Mouse (Mus musculus): Measurements from ENCODE around the gene Ubxn1. TPM values are rescaled to one million over a fixed set of nuclear protein-coding genes. Genes with fewer than 3 reads are reported as not detected.

Gene Ubxn1
- polyA plus RNA-seq, 2 experiments: 127 to 154 TPM

DNA sequence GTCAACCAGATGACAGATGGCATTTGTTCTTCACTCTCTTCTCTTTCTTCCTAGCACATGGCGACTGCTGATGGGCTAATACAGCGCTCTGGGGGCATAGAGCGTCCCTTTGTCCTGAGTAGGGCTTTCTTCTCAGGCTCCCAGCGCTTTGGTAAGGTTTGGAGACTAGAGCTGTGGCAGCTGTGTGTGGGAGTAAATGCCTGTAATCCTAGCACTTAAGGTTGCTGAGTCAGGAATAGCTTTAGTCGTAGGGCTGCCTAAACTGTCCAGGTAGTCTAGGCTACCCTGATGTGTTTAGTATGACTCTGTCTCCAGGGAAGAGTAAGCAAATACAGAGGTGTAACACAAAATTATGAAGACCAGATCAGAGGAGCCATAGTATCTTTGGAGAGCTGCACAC is 40.5 kb downstream of the Ubxn1 start:
- H3K4me2 ChIP-seq (replicated peaks; ENCODE audit: low read depth, low read length, severe bottlenecking): no peak overlapping the region
- H3K4me3 ChIP-seq (replicated peaks; ENCODE audit: low read length): no peak overlapping the region
- no peaks in the 10 kb centered on the region for H3K9me3 ChIP-seq (ENCODE audit: control insufficient read depth, low read length)
- H3K27ac ChIP-seq (replicated peaks; ENCODE audit: low read depth, low read length): no peak overlapping the region
- H3K9ac ChIP-seq (ENCODE audit: low read depth, low read length, severe bottlenecking): no peak overlapping the region
- no peaks in the 10 kb centered on the region for H3K4me1 ChIP-seq (ENCODE audit: control insufficient read depth, insufficient read depth, low read length)
- ATAC-seq (ENCODE audit: low FRiP score, low read depth): no peak
- H3K27me3 ChIP-seq (ENCODE audit: control insufficient read depth, insufficient read depth, low read length): no peaks in the 10 kb centered on the region
- DNase-seq (ENCODE audit: low spot score): no peak
- H3K36me3 ChIP-seq (ENCODE audit: control insufficient read depth, insufficient read depth, low read length): peaks cover 98% of the 10 kb centered on the region
- 95% methylated on average over 5 of the region's 5 CpGs for WGBS
- no peak for TF ChIP-seq POLR2A (IDR thresholded peaks at IDR 0.05; ENCODE audit: borderline replicate concordance, extremely low read depth, insufficient read depth, insufficient read length)

DNA sequence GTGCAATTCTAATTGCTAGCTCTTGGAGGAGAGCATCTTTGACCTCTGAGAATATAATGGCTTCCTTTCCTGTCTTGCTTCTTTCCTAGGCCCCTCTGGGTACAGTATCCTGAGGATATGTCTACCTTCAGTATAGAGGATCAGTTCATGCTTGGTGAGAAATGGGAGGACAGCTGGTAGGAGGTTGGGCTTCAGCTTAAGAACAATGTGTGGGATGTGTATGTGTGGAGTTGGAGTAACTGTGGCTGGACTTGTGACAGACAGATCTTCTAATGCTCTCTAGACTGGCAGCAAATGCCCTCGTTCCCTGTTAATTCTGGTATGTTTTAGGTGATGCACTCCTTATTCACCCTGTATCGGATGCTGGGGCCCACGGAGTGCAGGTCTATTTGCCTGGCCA is 42.9 kb downstream of the Ubxn1 start:
- H3K9ac ChIP-seq (ENCODE audit: low read depth, low read length, severe bottlenecking): no peak overlapping the region
- peaks cover 83% of the 10 kb centered on the region for H3K36me3 ChIP-seq (ENCODE audit: control insufficient read depth, insufficient read depth, low read length)
- no peak overlapping the region for H3K4me2 ChIP-seq (replicated peaks; ENCODE audit: low read depth, low read length, severe bottlenecking)
- H3K4me1 ChIP-seq (ENCODE audit: control insufficient read depth, insufficient read depth, low read length): no peaks in the 10 kb centered on the region
- H3K27me3 ChIP-seq (ENCODE audit: control insufficient read depth, insufficient read depth, low read length): no peaks in the 10 kb centered on the region
- DNase-seq (ENCODE audit: low spot score): no peak
- ATAC-seq (ENCODE audit: low FRiP score, low read depth): no peak
- no peak overlapping the region for H3K27ac ChIP-seq (replicated peaks; ENCODE audit: low read depth, low read length)
- H3K4me3 ChIP-seq (replicated peaks; ENCODE audit: low read length): no peak overlapping the region
- H3K9me3 ChIP-seq (ENCODE audit: control insufficient read depth, low read length): no peaks in the 10 kb centered on the region
- no peak for TF ChIP-seq POLR2A (IDR thresholded peaks at IDR 0.05; ENCODE audit: borderline replicate concordance, extremely low read depth, insufficient read depth, insufficient read length)
- 93% methylated on average over 3 of the region's 3 CpGs for WGBS

DNA sequence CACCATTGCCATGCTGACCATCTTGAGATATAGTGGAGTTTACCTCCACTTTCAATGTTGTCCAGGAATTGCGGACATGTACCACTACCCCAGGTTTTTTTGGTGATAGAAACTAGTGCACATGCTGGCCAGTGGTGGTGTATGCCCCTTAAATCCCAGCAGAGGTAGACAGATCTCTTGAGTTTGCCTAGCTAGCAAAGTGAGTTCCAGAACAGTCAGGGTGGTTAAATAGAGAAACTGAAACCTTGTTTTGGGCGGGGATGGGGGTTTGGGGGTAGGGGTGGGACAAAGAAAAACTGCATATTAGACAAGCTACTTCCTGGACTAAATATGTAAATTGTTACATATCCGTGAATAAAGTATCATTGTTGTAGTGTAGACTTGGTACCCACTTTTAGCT is 47.7 kb downstream of the Ubxn1 start:
- H3K9ac ChIP-seq (ENCODE audit: low read depth, low read length, severe bottlenecking): no peak overlapping the region
- no peak overlapping the region for H3K4me2 ChIP-seq (replicated peaks; ENCODE audit: low read depth, low read length, severe bottlenecking)
- no peaks in the 10 kb centered on the region for H3K27me3 ChIP-seq (ENCODE audit: control insufficient read depth, insufficient read depth, low read length)
- peaks cover 39% of the 10 kb centered on the region for H3K36me3 ChIP-seq (ENCODE audit: control insufficient read depth, insufficient read depth, low read length)
- peaks cover 13% of the 10 kb centered on the region for H3K4me1 ChIP-seq (ENCODE audit: control insufficient read depth, insufficient read depth, low read length)
- TF ChIP-seq POLR2A (IDR thresholded peaks at IDR 0.05; ENCODE audit: borderline replicate concordance, extremely low read depth, insufficient read depth, insufficient read length): no peak
- H3K4me3 ChIP-seq (replicated peaks; ENCODE audit: low read length): no peak overlapping the region
- no peak for DNase-seq (ENCODE audit: low spot score)
- H3K27ac ChIP-seq (replicated peaks; ENCODE audit: low read depth, low read length): no peak overlapping the region
- no peaks in the 10 kb centered on the region for H3K9me3 ChIP-seq (ENCODE audit: control insufficient read depth, low read length)
- WGBS: 91% methylated on average over 3 of the region's 3 CpGs
- no peak for ATAC-seq (ENCODE audit: low FRiP score, low read depth)

DNA sequence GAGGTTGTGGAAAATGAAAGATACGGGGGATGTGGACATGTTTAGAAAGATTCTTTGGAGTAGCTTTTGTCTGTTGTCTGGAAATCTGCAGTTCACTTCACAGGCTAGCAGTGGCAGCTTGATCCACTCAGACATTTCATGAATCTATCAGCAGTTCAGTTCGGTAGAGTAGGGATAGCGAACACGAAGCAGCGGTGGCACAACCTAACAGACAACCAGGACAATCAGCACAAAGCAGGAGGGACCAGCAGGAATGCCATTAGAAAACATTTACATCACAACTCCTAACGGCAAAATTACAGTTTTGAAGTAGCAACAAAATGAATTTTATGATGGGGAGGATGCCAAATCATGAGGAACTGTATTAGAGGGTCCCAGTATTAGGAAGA is 48.4 kb downstream of the Ubxn1 start:
- H3K27me3 ChIP-seq (ENCODE audit: control insufficient read depth, insufficient read depth, low read length): no peaks in the 10 kb centered on the region
- H3K9ac ChIP-seq (ENCODE audit: low read depth, low read length, severe bottlenecking): peak overlapping the region; percentile 77; the same call in 1 of the 2 replicates
- peak overlapping the region; percentile 91 for H3K4me2 ChIP-seq (replicated peaks; ENCODE audit: low read depth, low read length, severe bottlenecking)
- no peak for ATAC-seq (ENCODE audit: low FRiP score, low read depth)
- 72% methylated on average over 6 of the region's 6 CpGs for WGBS
- peak overlapping the region; percentile 86 for H3K27ac ChIP-seq (replicated peaks; ENCODE audit: low read depth, low read length)
- H3K36me3 ChIP-seq (ENCODE audit: control insufficient read depth, insufficient read depth, low read length): peaks cover 32% of the 10 kb centered on the region
- no peak for TF ChIP-seq POLR2A (IDR thresholded peaks at IDR 0.05; ENCODE audit: borderline replicate concordance, extremely low read depth, insufficient read depth, insufficient read length)
- peak overlapping the region; percentile 79 for H3K4me3 ChIP-seq (replicated peaks; ENCODE audit: low read length)
- H3K4me1 ChIP-seq (ENCODE audit: control insufficient read depth, insufficient read depth, low read length): peaks cover 13% of the 10 kb centered on the region
- no peak for DNase-seq (ENCODE audit: low spot score)
- no peaks in the 10 kb centered on the region for H3K9me3 ChIP-seq (ENCODE audit: control insufficient read depth, low read length)

DNA sequence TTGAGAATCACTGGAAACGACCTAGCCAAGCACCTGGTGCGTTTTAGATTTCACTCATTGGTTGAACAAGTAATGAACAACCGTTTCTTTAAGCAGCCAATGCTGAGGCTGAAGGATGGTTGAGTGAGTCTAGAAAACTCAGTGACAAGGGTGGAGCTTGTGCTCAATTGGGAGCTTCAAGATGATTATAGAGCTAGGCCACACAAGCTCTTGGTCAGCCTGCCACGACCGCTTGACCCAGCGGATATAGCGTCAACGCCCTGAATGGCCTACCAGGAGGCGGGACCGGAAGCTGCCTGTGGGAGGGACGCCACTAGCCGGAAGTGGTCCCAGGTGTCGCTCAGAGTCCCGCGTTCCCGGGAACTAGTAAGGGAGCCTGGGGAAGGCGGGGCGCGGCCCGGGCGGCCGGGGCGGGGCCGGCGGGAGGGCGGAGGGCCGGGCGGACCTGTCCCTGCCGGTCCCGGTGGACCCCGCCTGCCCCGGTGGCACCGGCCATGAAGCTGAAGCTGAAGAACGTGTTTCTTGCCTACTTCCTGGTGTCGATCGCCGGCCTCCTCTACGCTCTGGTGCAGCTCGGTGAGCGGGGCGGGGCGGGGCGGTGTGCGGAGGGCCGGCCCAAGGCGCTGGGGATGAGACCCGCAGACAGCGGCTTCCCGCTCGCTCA is 48.9 kb downstream of the Ubxn1 start, which contains the start of gene B3gat3:
TSS of gene B3gat3 (plus strand) at position 302 of the 664 bp plus-strand sequence.
- Histone ChIP-seq H3K4me3 (replicated peaks; ENCODE audit: low read length) (peak within 1 kb of the TSS; percentile 79), H3K27ac (replicated peaks; ENCODE audit: low read depth, low read length) (peak within 1 kb of the TSS; percentile 86), H3K4me2 (replicated peaks; ENCODE audit: low read depth, low read length, severe bottlenecking) (peak within 1 kb of the TSS; percentile 91), H3K36me3 (ENCODE audit: control insufficient read depth, insufficient read depth, low read length) (peaks cover 29% of the 10 kb centered on the region), H3K9ac (ENCODE audit: low read depth, low read length, severe bottlenecking) (peak within 1 kb of the TSS; percentile 77), H3K4me1 (ENCODE audit: control insufficient read depth, insufficient read depth, low read length) (peaks cover 13% of the 10 kb centered on the region), H3K27me3 (ENCODE audit: control insufficient read depth, insufficient read depth, low read length) (no peaks in the 10 kb centered on the region), H3K9me3 (ENCODE audit: control insufficient read depth, low read length) (no peaks in the 10 kb centered on the region)
- TF ChIP-seq POLR2A (IDR thresholded peaks at IDR 0.05; ENCODE audit: borderline replicate concordance, extremely low read depth, insufficient read depth, insufficient read length): peak; percentile 57; the same call in 1 of the 2 replicates
- ATAC-seq (ENCODE audit: low FRiP score, low read depth): peak; percentile 97
- DNase-seq (ENCODE audit: low spot score): peak; percentile 93
- whole genome bisulfite sequencing: 4% methylated on average over 30 of the region's 50 CpGs
